Mouse (Mus musculus): ENCODE data around the gene Sbno2. TPM values are rescaled to one million over a fixed set of nuclear protein-coding genes. Genes with fewer than 3 reads are reported as not detected.
"Not testable (repeated sequence)": the region's sequence is repeated elsewhere in the genome, so short reads cannot be mapped to it uniquely, and the experiment has no call there.

Sbno2 gene
- total RNA-seq, 4 experiments from 2014 or later = 4.8 to 5.7 (median 5.3) TPM

DNA sequence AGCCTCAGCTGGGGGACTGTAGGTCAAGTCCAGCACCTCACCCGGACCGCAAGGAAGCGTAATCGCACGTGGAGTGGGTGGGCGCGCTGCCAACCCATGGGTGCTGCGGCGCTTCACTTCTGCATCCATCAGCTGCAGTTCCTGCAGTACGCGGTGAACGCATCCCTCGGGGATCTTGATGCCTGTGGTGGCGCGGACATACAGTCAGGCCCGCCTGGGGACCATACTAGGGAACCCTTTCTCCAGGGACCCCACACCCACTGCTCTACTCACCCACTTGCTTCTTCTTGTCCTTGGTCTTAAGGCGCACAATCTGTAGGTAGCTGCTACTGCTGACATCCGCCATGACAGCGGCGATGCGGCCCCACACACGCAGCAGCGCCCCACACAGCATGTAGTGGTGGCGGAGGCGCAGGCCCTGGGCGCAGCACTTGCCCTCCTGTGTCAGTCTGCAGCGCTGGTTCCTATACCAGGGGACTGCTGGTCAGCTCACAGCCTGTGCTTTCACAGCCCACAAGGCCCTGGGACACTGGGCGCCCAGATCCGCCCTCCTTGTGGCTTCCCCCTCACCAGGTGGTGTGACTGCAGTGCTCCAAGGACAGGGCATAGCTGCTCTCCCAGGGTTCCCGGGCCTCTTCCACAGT lies 47.6 kb downstream of the Sbno2 start:
- no peak for DNase-seq (ENCODE audit: low spot score in 2 of 2)

DNA sequence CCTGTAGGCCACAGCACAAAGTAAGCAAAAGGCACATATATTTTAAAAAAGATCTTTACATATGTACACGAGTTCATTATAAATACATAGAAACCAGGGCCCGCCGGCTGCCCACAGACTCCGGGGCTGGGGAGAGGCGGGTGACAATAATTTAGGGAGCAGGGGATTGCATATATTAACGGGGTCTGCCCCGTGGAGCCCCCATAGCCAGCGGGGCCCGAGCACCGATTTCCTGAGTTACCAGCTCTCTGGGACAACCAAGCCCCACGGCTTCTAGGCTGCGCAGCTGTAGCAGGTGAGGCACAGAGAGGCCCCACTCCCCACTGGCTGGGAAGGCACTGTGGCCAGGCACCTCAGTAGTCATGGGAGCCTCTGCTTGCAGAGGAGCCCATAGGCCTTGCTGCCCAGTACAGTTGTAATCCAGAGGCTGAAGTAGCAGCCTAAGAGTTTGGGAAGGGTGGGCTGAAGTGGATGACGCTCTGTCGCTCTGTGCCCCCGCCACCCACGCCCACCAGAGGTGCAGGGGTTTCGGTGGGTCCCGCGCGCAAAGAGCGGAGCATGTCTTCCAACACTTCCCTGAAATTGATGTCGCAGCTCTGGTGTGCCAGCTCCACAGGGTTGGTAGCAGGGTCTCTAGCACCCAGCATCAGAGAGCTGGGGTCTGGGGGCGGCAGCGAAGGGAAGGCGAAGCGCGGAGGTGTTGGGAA lies 48.2 kb downstream of the Sbno2 start:
- DNase-seq (ENCODE audit: low spot score in 2 of 2) = no peak

DNA sequence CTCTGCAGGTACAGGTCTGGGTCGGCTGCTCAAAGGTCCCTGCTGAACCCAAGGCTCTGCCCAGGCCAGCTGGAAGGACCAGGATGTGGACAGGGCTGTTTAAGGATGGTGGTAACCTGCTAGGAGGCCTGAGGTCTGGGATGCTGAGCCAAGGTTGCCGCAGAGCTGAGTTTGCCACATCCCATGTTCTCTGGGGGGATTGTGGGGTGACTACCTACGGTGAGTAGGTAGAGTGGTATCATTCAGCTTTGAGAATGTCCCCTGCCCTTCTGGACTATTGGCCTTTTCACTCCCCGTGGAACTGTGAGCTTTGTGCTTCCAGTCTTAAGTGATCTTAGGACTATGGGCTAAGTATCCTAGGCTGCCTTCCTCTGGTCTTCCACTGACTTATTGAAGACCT lies 48.9 kb downstream of the Sbno2 start:
- DNase-seq (ENCODE audit: low spot score in 2 of 2) = no peak

DNA sequence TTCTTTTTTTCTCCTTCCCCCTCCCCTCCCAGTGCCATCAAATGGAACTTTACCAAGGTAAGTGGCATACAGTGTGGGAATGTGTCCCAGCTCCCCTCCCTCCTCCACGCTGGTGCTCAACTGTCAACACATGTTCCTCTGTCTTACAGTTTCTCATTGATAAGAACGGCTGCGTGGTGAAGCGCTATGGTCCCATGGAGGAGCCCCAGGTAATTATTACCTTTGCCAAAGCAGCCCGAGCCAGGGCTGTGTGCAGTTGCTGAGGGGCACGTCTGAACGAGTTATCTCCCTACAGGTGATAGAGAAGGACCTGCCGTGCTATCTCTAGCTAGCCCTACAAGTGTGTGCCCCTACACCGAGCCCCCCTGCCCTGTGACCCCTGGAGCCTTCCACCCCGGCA lies 49.5 kb downstream of the Sbno2 start:
- no peak for DNase-seq (ENCODE audit: low spot score in 2 of 2)

DNA sequence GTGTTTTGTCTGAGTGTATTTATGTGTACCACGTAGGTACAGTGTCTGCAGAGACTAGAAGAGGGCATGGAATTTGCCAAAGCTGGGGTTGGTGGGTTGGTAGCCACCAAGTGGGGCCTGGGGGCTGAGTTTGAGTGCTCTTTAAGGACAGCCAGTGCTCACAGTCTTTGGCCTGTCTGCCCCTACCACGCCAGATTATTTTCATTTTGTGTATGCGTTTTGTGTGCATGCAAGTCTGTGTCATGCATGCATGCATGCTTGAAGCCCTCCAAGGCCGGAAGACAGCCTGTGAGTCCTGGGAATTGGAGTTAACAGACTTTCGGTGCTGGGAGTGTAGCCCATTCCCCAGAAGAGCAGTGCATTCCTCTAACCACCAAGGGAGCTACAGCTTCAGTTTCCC lies 50.0 kb downstream of the Sbno2 start:
- DNase-seq (ENCODE audit: low spot score in 2 of 2) = no peak

DNA sequence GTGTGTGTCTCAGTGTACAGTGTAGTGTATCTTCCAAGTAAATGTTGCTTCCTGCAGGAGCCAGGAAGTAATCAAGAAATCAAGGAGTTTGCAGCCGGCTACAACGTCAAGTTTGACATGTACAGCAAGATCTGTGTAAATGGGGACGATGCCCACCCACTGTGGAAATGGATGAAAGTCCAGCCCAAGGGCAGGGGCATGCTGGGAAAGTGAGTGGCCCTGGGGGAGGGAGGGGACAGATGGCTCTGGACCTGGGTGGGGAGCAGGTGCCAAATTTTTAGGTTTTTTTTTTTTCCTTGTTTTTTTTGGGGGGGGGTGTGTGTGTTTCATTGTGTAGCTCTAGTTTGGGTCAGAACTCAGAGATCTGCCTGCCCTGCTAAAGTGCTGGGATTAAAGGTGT lies 50.5 kb downstream of the Sbno2 start:
- not testable (repeated sequence) for DNase-seq (ENCODE audit: low spot score in 2 of 2)

DNA sequence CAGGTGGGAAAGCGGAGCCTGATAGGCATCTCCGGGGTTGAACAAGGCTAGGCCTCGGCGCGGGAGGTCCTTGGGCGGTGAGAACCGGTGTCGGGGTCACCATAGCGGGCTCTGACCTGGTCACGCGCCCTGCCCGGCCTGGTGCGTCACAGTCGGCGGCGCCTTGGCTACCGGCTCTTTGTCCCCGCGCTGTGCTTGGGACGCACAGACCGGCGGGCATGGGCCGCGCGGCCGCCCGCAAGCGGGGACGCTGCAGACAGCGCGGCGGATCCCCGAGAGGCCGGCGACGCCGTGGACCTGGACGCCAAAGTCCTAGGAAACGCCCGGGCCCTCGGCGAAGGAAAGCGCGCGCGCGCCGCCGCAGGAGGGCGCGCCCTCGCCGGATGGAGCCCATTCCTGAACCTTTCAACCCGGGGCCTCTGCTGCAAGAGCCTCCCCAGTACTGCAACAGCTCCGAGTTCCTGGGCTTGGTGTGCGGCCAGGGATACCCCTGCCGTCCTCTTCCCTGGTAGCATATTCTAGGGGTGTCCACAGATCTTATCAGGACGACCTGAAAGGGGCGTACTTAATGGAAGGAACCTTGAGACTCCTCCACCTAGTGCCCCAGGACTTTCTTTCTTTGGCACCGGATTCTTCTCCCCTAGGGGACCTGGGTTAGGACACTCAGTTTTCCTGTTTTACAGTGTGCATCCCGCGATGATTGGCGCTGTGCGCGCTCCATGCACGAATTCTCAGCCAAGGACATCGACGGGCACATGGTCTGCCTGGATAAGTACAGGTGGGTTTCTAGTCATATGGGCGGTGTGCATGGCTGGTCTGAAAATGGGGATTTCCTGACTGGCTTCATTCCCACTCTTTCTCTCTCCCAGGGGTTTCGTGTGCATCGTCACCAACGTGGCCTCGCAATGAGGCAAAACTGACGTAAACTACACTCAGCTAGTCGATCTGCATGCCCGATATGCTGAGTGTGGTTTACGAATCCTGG lies 51.2 kb downstream of the Sbno2 start:
- peak; percentile 46 to 55 for DNase-seq (ENCODE audit: low spot score in 2 of 2)

DNA sequence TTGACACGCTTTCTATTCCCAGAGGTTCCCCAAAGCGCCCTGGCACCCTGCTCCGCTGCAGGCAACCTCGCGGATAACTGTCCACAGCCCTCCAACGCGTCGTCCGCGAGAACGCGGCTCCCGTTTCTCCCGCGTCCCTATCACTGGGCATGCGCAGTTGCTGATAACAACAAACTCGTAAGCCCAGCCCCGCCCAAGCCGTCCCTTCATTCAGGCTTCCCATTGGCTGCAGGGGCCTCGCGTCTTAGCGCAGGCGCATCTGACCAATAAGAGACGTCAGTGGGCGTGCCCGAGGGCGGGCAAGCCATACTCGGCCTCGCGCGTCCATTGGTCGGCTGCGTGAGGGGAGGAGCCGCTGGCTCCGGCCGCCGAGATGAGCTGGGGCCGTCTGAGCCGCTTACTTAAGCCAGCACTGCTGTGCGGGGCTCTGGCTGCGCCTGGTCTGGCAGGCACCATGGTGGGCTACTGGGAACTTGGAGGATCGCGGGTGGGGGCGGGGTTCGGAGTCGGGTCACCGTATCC lies 52.1 kb downstream of the Sbno2 start:
- peak; percentile 99 to 100 for DNase-seq (ENCODE audit: low spot score in 2 of 2)

DNA sequence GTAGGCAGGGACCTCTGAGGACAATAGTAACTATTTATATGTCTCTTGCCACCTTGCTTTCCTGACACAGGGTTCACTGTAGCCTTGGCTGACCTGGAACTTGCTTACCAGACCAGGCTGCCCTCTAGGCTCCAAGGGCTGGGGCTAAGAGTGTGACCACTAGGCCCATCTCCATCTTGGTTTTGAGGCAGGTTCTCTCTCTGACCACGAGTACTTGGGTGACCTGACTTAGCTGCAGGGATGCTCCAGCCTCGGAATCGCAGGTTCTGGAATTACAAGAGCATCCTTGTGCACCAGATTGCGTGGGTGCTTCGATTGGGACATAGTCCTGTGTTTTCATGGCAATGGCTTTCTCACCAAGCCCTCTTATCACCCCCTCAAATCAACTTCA lies 53.0 kb downstream of the Sbno2 start:
- DNase-seq (ENCODE audit: low spot score in 2 of 2) = no peak

DNA sequence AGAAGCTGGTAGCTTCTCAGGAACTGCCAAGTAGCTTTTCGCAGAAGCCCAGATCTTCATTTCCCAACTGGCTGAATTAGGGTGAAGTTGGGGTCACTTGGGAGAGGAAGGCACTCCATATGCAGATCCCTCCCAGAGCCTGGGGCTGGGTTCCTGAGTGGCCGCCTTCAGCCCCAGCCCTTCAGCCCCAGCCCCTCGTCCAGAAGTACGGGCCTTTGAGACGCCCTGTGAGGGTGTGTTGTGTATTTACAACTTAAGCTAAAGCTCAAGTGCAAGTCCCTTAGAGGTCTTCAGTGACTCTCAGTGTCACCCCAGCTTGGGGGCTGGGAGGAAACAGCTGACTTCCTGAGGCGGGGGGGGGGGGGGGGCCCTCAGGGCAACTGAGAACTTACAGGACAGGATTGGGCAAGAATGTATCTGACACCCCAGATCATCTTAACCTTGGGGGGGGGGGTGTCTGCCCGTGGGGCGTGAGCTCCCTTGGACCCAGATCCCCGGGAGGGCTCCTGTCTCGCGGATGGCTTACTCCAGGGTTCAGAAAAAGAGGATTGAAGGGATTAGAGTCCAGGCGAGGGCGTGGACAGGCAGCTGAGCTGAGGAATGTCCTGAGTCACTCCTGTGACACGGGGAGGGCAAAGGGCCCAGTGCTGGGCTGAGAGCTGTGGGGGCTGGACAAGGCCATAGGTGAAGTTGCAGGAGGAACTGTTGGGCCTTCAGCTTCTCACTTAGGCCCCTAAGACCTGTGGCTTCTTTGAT lies 53.6 kb downstream of the Sbno2 start:
- peak; percentile 55 to 66 for DNase-seq (ENCODE audit: low spot score in 2 of 2)

DNA sequence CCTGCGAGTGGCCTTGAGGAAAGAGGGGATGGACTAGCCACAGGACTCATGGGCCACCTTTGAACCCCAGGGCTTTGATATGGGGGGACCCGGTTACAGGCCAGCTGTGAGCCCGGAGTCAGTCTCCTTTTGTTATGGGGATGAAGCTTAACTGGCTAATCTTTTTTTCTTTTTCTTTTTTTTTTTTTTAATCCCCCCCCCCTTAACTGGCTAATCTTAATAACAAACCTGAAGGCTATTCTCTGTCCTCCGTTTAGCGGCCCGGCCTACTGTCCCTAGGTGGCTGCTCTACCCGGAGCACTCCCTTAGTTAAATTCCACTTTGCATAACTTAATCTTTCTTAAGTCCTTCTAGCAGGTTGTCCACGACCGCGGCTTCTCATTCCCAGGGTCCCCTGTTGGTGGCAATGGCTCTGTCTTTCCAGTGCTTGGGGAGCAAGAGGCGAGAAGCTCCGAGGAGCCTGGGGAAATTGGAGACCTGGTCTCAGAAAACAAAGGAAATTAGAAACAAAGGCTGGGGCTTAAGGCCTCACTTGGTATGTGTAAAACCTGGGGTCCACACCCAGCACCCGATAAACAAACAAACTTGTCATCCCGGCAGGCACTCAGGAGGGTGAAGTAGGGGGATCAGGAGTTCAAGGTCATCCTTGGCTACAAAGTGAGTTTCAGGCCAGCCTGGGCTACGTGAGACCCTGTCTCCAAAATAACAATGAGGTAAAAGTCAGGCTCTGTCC lies 54.3 kb downstream of the Sbno2 start:
- no peak for DNase-seq (ENCODE audit: low spot score in 2 of 2)

DNA sequence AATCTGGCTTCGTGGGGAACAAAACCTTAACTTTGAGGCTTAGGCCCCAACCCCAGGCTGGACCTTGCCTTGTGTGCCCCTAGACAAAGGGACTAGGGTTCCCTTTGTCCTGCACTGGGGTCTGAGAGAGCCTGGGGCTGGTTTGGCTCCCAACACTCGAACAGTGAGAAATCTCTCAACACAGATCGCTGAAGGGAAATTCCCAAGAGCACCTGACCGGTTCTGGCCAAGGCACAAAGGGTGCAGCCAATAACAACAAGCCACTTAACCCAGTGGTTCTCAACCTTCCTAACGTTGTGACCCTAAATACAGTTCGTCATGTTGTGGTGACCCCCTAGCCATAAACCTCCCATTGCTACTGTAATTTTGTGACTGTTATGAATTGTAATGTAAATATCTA lies 55.1 kb downstream of the Sbno2 start:
- DNase-seq (ENCODE audit: low spot score in 2 of 2) = no peak

DNA sequence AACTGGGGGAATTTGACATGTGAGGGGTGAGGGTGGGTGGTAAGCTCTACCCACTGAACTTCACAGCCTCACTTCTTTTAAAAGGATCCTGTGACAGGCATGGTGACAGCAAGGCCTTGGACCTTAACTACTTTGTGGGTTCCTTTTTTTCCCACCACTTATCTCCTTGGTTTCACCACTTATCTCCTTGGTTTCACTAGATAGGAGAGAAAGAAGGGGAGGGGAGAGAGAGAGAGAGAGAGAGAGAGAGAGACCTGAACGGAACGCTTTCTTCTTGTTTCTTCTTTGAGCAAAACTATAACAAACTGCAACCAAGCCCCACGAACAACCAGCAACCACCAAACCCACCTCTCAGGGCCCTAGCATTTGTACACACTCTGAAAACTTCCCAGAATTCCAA lies 56.5 kb downstream of the Sbno2 start:
- no peak for DNase-seq (ENCODE audit: low spot score in 2 of 2)

DNA sequence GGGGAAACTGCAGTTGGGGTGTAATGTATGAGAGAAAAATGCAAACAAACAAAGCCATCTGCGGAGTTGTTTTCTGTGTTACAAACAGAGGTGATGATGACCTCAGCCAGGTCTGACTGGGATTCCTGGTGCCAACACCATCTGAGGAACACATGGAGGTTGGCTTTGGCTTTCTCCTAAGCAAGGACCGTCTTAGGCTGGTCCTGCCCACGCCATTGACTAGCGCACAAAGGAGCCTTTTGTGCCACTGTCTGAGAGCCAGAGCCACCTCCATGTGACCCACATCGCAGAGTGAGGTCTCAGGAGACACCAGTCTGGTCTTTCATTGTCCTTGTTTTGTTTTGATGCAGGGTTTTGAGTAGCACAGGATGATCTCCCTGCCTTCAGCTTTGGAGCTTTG lies 57.0 kb downstream of the Sbno2 start:
- no peak for DNase-seq (ENCODE audit: low spot score in 2 of 2)

DNA sequence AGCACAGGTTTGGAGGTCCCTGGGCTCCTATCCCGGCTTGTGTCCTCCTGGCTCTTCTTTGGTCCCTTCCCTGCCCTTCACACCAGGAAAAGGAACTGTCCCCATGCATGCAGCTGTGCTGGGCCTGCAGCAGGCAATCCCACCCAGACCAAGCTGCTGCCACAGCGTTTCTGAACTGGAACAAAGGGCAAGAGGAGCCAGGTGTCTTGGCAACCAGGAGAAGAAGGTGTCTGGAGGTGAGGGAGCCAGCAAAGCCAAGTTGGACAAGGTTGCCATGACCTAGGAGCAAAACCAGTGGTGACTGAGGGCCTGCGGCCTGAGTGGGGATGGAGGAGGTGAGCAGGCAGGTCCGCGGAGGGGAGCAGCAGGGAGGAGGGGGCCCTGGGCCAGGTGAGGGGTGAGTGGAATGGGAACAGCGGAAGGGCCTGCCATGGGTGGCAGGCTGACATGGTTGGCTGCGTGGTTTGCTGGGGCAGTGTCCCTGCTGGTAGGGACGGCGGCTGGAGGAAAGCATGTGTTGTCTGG lies 58.3 kb downstream of the Sbno2 start, which contains the start of gene Gpx4:
Gpx4 (plus strand) TSS at position 126 of the 525 bp plus-strand sequence.
- DNase-seq (ENCODE audit: low spot score in 2 of 2) = no peak

DNA sequence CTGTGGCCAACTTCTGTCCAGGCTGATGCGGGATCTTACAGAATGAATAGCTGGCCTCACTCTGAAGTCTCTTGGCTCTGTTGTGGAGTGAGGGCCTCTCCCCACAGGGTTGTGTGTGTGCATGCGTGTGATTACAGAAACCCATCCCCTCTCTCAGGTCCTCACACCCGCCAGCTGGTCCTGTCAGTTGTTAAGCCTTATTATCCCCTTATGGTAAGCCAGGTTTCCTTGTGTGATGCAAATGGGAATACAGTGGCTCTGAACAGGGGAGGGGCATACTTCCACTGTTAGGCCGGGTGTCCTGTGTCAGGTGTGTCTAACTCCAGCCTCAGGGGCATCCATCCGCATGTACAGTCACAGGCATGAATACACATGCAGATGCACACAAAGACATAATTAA lies 59.6 kb downstream of the Sbno2 start:
- no peak for DNase-seq (ENCODE audit: low spot score in 2 of 2)

DNA sequence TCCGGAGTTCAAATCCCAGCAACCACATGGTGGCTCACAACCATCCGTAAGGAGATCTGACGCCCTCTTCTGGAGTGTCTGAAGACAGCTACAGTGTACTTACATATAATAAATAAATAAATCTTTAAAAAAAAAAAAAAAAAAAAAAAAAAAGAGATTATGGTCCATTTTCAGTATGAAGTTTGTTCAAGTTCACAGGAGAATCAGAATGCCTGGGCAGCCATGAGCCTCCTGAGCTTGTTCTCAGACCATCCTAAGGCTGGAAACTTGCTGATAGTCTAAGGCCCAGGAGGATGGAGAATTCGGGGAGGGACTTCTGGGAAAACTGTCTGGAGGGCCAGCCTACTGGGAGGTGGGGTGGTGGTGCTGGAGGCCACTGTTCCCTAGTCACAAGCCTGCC lies 60.0 kb downstream of the Sbno2 start:
- not testable (repeated sequence) for DNase-seq (ENCODE audit: low spot score in 2 of 2)

DNA sequence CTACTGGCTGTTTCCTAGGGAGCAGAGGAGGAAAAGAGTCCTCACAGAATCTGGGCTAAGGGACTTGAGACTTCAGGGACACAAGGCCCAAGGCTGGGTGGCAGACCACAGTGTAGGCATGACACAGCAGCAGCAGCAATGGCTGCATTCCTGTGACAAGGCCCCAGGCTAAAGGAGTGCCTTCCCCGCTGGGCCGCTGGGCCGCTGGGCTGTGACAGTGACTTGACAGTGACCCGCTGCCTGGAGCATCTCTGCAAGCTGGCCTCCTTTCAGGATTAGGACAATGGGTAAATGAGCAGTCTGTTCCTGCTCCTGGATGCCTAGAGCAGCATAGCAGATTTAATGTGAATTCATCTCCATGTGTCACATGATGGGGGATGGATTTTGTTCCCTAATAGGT lies 61.3 kb downstream of the Sbno2 start:
- no peak for DNase-seq (ENCODE audit: low spot score in 2 of 2)

DNA sequence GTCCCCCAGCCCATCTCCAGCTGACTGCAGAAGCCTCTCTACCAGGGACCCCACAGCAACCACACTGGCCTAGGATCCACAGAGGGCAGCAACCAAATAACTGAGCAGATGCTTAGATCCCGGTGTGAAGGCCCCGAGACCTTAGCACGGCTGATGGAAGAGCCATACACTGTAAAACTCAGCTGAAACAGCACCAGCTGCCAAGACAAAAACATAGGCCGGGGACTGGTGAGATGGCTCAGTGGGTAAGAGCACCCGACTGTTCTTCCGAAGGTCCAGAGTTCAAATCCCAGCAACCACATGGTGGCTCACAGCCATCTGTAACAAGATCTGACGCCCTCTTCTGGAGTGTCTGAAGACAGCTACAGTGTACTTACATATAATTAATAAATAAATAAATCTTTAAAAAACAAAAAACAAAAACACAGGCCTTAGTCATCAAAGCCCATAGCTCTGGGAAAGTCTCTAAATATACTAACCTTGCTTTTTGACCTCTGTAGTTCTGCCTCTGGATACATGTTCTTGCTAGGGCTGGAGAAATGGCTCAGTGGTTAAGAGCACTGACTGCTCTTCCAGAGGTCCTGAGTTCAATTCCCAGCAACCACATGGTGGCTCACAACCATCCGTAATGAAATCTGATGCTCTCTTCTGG lies 63.8 kb downstream of the Sbno2 start:
- DNase-seq (ENCODE audit: low spot score in 2 of 2) = not testable (repeated sequence)
